Mouse (Mus musculus) right cerebral cortex, postnatal 36 days (tissue): Measurements from ENCODE around the gene Plppr1.

Source experiments
- DNase-seq, 2 experiments: peaks; one replicate each; pipeline ENCODE4 v3.0.0; 2022; ENCODE audit warnings: low spot score in 2 of 2, mixed read lengths in 1 of 2

The Plppr1 gene

GRCm38 (mm10) chr4:49118842-49119241, 59.8 kb downstream of the Plppr1 start:
- no peak for DNase-seq

GRCm38 (mm10) chr4:49144798-49145197, 85.7 kb downstream of the Plppr1 start:
- no peak for DNase-seq

GRCm38 (mm10) chr4:49148775-49149174, 89.7 kb downstream of the Plppr1 start:
- DNase-seq: no peak

GRCm38 (mm10) chr4:49149251-49149650, 90.2 kb downstream of the Plppr1 start:
- no peak for DNase-seq

DNA sequence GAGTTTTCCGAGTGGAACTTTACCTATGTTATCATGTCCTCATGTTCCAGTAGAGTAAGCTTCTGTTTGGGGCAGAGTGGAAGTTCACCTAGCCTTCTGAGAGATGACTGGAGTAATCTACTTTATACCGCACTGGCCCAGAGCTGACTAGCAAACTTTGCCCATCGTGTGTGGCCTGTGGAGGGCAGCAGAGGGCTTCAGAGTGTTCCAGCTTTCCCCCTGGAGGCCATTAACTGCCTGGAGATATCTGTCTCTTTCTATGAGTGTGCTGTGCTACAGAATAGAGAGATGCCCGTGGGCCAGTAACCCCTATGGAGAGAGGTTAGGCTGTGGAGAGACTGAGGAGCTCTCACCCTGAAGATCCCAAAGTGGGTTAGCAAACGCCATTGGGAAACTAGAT, 94.8 kb downstream of the Plppr1 start:
- DNase-seq: peak; percentile 16 to 39

DNA sequence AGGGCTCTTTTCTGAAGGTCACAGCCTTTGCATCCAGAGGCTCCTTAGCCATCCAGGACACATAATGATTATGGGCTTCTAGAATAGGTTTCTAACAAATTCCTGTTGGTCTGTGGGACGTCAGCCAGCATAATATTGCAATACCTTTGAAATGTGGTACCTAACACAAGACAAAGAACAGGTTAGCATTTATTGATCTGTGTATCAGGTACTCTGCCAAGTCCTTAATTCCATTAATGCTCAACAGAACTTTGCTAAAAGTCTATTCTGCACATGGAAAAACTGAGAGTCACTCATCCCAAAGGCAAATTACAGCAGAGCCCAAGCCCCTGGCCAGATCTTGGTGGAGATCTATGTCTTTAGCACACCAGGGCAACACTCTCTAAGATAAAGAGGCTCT, 97.7 kb downstream of the Plppr1 start:
- DNase-seq: no peak

DNA sequence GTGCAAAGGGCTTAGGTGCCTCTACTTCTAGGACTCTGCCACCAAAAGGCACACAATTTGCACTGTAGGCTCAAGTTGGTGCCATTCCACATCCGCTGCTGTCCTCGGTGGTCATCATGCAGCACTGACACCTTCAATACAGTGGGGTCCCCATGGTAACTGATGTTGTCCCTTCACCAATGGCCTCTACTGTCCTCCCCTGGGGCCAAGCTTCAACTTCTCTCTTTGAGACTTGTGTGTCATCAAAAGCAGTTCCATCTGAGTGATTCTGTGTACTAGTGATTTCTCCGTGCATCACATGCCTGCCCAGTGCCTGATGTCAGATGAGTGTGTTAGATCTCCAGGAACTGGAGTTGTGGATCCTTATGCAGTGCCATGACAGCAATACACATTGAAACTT, 104.2 kb downstream of the Plppr1 start:
- DNase-seq: no peak

- DNase-seq: no peak
Measured at GRCm38 (mm10) chr4:49166391-49166790, 107.3 kb downstream of the Plppr1 start.

DNA sequence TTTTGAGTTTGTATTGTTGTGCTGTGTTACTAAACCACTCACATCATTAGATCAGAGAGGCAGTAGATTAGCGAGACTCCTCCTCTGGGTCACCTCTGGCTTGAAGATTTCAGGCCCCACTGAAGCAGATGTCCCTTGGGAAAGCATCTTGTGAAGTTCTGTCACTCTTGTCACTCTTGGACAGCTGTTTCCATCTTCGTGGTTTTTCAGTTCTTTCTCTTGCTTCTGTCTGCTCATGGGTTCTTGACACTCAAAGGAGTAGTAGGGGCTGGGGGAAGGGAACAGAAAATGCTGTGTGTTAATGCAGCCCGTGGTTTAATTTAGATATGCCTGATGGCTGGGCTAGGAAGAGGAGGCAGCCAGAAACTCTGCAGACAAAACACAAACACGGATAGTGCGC, 108.0 kb downstream of the Plppr1 start:
- no peak for DNase-seq

DNA sequence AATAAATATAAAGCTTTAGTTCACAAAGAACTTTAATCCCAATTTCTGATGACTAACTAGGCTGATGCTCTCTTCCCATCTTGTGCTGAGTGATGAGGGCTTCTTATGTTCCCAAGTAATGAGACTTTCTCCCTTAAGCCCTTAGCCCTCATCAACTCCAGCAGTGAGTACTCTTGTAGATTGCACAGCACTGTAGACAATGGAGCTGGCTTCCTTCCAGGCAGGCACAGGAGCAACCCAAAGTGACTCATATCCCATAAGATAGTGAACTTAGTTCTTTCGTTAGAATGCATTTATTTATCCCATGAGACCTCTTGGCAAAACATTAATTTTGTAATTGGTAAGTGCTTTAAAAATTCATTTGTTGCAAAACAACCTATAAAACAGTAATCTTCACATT, 110.4 kb downstream of the Plppr1 start:
- DNase-seq: no peak

- no peak for DNase-seq
Measured at GRCm38 (mm10) chr4:49178101-49178500, 119.0 kb downstream of the Plppr1 start.

- DNase-seq: no peak
Measured at GRCm38 (mm10) chr4:49178891-49179290, 119.8 kb downstream of the Plppr1 start.

GRCm38 (mm10) chr4:49179471-49180181, 120.6 kb downstream of the Plppr1 start:
- DNase-seq: no peak

GRCm38 (mm10) chr4:49189991-49190526, 131.0 kb downstream of the Plppr1 start:
- DNase-seq: no peak

- DNase-seq: no peak
Measured at GRCm38 (mm10) chr4:49197125-49197747, 138.2 kb downstream of the Plppr1 start.

GRCm38 (mm10) chr4:49210457-49210856, 151.4 kb downstream of the Plppr1 start:
- no peak for DNase-seq

GRCm38 (mm10) chr4:49211582-49211981, 152.5 kb downstream of the Plppr1 start:
- DNase-seq: no peak

DNA sequence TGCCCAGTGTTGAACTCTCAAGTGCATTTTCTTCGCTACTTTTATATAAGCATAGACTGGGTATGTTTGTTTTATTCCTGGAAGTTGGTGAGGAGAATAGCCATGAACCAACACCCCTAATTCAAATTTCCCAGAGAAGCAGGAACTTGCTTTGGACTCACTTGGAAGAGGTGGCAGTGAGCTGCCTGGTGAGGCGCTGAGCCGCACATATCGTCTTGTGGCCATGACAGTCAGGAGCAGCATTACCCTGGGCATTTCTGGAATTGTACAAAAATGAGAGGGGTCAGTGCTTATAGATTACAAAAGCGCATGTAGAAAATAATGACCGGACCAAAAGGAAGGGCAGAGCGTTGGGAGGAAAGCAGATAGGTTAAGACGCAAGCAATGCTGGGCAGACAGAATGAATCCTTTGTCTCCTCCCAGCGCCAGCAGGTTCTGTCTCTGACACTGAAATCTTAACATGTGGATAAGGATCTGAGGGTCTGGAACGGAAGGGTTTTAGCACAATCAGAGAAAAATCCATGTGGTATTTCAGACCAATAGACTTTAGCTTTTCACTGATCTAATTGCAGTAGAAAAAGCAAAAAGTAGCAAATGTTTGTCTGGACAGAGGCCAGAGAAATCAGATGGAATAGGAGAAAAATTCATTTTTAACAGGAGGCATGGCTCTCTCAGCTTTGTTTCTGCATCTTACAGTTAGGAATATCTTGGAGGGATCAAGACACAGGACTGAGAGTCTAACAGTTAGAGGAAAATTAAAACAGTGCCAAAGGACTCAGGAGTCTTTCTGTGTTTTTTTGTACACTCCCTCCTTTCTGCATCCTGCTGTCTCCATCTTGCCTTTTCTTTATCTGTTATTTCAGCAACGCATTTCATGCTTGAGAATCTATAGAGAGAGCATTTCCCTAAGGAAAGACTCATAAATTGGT, 153.8 kb downstream of the Plppr1 start:
- DNase-seq: no peak

- no peak for DNase-seq
Measured at GRCm38 (mm10) chr4:49214341-49214740, 155.3 kb downstream of the Plppr1 start.

GRCm38 (mm10) chr4:49223501-49223900, 164.4 kb downstream of the Plppr1 start:
- DNase-seq: no peak

DNA sequence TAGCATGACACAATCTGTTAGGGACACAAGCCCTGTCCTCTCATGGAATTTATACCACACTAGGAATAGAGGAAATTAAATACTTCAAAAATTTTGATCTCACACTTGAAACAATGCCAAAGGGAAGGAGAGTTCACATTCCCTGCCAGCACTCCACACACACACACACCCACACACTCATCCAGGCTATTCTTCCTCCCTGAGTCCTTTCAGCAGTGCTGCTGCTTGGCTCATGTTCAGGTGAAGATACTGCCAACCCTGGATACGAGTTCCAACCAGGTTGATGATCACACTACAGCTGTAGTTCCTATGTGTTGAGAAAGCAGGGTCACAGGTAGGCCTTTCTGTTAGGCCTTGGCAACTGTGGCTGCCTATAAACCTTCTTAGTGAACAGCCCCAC, 165.9 kb downstream of the Plppr1 start:
- peak in 1 of 2 experiments; percentile 7 for DNase-seq
